Mouse (Mus musculus): ENCODE measurements around the gene 4930467E23Rik.
A peak's percentile ranks its signal among the peaks of the same experiment; 100 is the strongest.
"Not testable (repeated sequence)": the region's sequence is repeated elsewhere in the genome, so short reads cannot be mapped to it uniquely, and the experiment has no call there.

4930467E23Rik gene

GRCm38 (mm10) chr8:19711171-19711860, 18.1 kb upstream of the 4930467E23Rik start:
- not testable (repeated sequence) for DNase-seq (ENCODE audit: low read depth, low spot score)

- DNase-seq (ENCODE audit: low read depth, low spot score), result not testable (repeated sequence)
Measured at GRCm38 (mm10) chr8:19712227-19712750, 17.1 kb upstream of the 4930467E23Rik start.

GRCm38 (mm10) chr8:19712816-19713215, 16.6 kb upstream of the 4930467E23Rik start:
- not testable (repeated sequence) for DNase-seq (ENCODE audit: low read depth, low spot score)

- peak; percentile 36 for DNase-seq (ENCODE audit: low read depth, low spot score)
Measured at GRCm38 (mm10) chr8:19713232-19713834, 16.0 kb upstream of the 4930467E23Rik start.

GRCm38 (mm10) chr8:19714426-19714825, 14.9 kb upstream of the 4930467E23Rik start:
- DNase-seq (ENCODE audit: low read depth, low spot score), result not testable (repeated sequence)

GRCm38 (mm10) chr8:19715266-19715665, 14.1 kb upstream of the 4930467E23Rik start:
- DNase-seq (ENCODE audit: low read depth, low spot score), result not testable (repeated sequence)

- DNase-seq (ENCODE audit: low read depth, low spot score), result not testable (repeated sequence)
Measured at GRCm38 (mm10) chr8:19717851-19718250, 11.5 kb upstream of the 4930467E23Rik start.

GRCm38 (mm10) chr8:19719513-19719912, 9.9 kb upstream of the 4930467E23Rik start:
- DNase-seq (ENCODE audit: low read depth, low spot score), result not testable (repeated sequence)

GRCm38 (mm10) chr8:19724871-19725270, 4.5 kb upstream of the 4930467E23Rik start:
- DNase-seq (ENCODE audit: low read depth, low spot score), result not testable (repeated sequence)

GRCm38 (mm10) chr8:19751773-19752172, 22.4 kb downstream of the 4930467E23Rik start:
- DNase-seq (ENCODE audit: low read depth, low spot score), result not testable (repeated sequence)

- not testable (repeated sequence) for DNase-seq (ENCODE audit: low read depth, low spot score)
Measured at GRCm38 (mm10) chr8:19754178-19754577, 24.8 kb downstream of the 4930467E23Rik start.

- not testable (repeated sequence) for DNase-seq (ENCODE audit: low read depth, low spot score)
Measured at GRCm38 (mm10) chr8:19754961-19755360, 25.6 kb downstream of the 4930467E23Rik start.

- not testable (repeated sequence) for DNase-seq (ENCODE audit: low read depth, low spot score)
Measured at GRCm38 (mm10) chr8:19761660-19762059, 32.3 kb downstream of the 4930467E23Rik start.

GRCm38 (mm10) chr8:19762860-19763592, 33.6 kb downstream of the 4930467E23Rik start:
- DNase-seq (ENCODE audit: low read depth, low spot score), result not testable (repeated sequence)

- not testable (repeated sequence) for DNase-seq (ENCODE audit: low read depth, low spot score)
Measured at GRCm38 (mm10) chr8:19765531-19765930, 36.2 kb downstream of the 4930467E23Rik start.

- DNase-seq (ENCODE audit: low read depth, low spot score), result not testable (repeated sequence)
Measured at GRCm38 (mm10) chr8:19773461-19773860, 44.1 kb downstream of the 4930467E23Rik start.

- DNase-seq (ENCODE audit: low read depth, low spot score), result not testable (repeated sequence)
Measured at GRCm38 (mm10) chr8:19776311-19776710, 46.9 kb downstream of the 4930467E23Rik start.

- not testable (repeated sequence) for DNase-seq (ENCODE audit: low read depth, low spot score)
Measured at GRCm38 (mm10) chr8:19777500-19777899, 48.1 kb downstream of the 4930467E23Rik start.

GRCm38 (mm10) chr8:19778126-19778525, 48.8 kb downstream of the 4930467E23Rik start:
- DNase-seq (ENCODE audit: low read depth, low spot score), result not testable (repeated sequence)

GRCm38 (mm10) chr8:19778891-19779290, 49.5 kb downstream of the 4930467E23Rik start:
- DNase-seq (ENCODE audit: low read depth, low spot score), result not testable (repeated sequence)

GRCm38 (mm10) chr8:19780212-19780611, 50.8 kb downstream of the 4930467E23Rik start:
- not testable (repeated sequence) for DNase-seq (ENCODE audit: low read depth, low spot score)

- DNase-seq (ENCODE audit: low read depth, low spot score), result not testable (repeated sequence)
Measured at GRCm38 (mm10) chr8:19780658-19781057, 51.3 kb downstream of the 4930467E23Rik start.

Data from A20 (cell line).